Mouse (Mus musculus) embryonic fibroblast, embryonic 13.5 days (primary cell): ENCODE measurements around the gene St6galnac5. TPM values are rescaled to one million over a fixed set of nuclear protein-coding genes. Genes with fewer than 3 reads are reported as not detected.

Source experiments
- H3K27ac ChIP-seq: 2 replicates; pipeline ENCODE4 v1.5.1; 2012; ENCODE audit warnings: low read length, control low read depth, inconsistent platforms; ENCODE audit not compliant: insufficient read depth
- H3K4me1 ChIP-seq: 2 replicates; pipeline ENCODE4 v1.6.1; 2011; ENCODE audit warnings: low read length; ENCODE audit not compliant: control insufficient read depth, insufficient read depth
- H3K4me3 ChIP-seq: 2 replicates; pipeline ENCODE4 v1.5.1; 2011; ENCODE audit warnings: mild to moderate bottlenecking, control low read depth, low read length; ENCODE audit not compliant: insufficient read depth
- CTCF ChIP-seq: IDR thresholded peaks from 2 replicates; pipeline ENCODE4 v1.5.1; 2011; ENCODE audit warnings: mild to moderate bottlenecking, control low read depth, low read length, moderate library complexity, borderline replicate concordance; ENCODE audit not compliant: insufficient read depth
- POLR2A ChIP-seq: IDR thresholded peaks from 2 replicates; pipeline ENCODE4 v1.6.1; 2011; ENCODE audit warnings: low read depth, mild to moderate bottlenecking, control low read depth, low read length, moderate library complexity
- polyA plus RNA-seq: library from polyadenylated mRNA; stranded (reverse); fragments of >200 nt; gene quantifications from 2 replicates; pipeline ENCODE4 v1.2.4, GENCODE M21; 2011; ENCODE audit warnings: low read depth; ENCODE audit not compliant: missing spikeins, insufficient read length

St6galnac5 gene
- polyA plus RNA-seq, 1 experiment: 0.12 TPM

DNA sequence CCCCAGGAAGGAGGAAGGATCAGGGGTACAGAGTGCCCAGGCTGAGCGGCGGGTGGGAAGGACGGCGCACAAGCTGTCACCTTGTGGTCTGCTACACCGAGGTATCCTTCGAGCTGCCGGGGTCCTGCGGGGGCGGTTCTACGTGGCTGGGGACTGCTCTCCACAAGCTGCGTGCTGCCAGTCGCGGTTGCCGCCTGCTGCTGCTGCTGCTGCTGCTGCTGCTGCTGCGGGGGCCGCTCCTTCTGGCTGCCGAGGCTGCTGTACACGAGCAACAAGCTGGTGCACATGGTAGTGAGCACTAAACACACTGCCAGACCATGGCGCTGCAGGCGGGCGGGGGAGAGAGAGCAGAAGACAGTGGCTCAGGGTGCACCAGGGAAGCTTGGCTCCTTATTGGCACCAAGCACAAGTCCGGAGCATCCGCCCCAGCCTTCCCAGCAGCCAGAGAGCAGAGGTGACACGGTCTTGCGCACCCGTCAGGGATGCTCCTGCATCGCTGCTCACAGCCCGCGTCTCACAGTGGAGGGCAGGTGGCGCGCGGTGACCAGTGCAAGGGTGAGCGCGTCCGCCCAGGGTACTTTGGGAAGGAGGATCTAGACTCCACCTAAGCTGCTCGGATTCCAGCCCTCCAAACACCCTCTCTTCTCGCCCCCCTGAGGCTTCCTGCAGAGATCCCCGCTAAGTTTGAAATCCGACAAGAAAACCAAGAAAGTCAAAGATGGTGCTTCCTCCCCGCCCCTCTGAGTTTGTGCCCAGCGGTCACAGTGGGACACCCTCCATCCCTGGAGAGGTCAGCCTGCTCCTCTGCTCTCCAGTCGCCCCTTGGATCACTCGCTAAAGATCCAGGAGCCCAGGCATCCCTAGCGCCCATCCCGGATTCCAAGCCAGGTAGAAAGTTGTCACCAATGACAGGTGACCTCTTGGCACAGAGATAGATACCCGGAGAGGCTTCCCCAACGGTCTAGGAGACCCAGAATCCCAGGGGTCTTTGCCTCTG, 770 bp downstream of the St6galnac5 start:
- Histone ChIP-seq H3K4me1 (no peaks in the 10 kb centered on the region), H3K4me3 (peak overlapping the region; percentile 29), H3K27ac (no peak overlapping the region)
- TF ChIP-seq POLR2A (no peak), CTCF (no peak)

DNA sequence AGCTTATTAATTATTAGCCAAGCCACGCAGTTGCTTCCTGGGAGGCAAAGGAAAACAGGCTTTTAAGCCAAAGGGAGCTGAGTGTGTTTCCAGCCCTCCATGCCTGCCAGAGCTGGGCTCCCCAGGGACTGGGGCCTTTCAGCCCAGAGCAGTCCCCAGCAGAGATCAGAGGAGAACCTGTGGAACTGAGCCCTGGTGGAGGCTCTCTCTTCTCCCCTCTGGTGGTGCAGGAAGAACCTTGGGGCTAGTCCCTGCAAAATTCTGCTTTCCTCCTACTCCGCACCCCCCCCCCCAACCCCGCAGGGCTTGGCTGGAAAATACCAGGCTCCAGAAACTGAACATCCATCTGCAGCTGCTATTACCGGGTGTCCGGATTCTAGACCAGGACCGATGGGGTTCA, 1.6 kb downstream of the St6galnac5 start:
- TF ChIP-seq POLR2A (no peak), CTCF (no peak)
- Histone ChIP-seq H3K27ac (no peak overlapping the region), H3K4me1 (no peaks in the 10 kb centered on the region), H3K4me3 (no peak overlapping the region)

DNA sequence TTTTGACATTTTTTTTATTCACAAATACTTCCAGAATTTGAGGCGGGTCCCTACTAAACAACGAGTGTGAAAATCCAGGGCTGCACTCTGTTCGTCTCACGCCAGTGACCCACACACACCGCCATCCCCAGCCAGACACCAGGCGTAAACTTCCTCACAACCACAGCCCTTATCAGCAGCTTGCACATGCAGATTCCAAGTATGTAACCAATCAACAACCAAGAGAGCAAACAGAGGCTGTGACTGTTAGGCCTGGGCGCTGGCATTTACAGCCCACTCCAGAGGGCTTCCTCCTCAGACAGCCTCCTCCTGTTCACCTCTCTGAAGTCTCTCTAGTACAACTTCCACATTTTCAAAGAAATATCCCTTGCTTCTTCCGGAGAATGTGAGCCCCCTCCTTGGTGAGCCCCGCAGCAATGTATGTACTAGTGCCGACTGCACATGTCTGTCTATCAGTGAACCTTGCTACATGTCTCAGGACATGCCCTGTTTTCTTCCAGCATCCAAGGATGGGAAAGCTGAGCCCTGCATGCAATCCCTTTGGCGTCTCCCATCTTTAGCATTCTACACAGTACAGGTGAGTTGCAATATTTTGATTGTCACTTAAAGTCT, 2.5 kb downstream of the St6galnac5 start:
- TF ChIP-seq POLR2A (no peak), CTCF (no peak)
- Histone ChIP-seq H3K4me3 (no peak overlapping the region), H3K27ac (no peak overlapping the region), H3K4me1 (no peaks in the 10 kb centered on the region)

DNA sequence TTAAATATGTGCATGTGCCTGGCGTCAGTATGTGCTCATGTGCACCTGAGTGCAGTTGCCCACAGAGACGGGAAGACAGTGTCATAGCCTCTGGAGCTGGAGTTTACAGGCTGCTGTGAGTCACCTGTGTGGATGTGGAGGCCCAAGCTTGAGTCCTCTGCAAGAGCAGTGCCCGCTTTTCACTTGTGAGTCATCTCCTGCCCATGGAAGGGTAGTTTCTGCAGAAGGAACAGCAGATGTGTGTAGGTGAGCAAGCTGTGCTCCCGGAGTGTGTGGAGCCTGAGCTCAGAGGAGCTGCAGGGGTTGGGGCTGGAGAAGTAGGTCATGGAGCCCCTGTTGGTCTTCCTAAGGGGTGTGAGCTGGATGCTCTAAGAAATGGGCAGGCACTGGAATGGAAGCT, 10.7 kb downstream of the St6galnac5 start:
- Histone ChIP-seq H3K27ac (no peak overlapping the region), H3K4me3 (no peak overlapping the region), H3K4me1 (no peaks in the 10 kb centered on the region)
- no peak for TF ChIP-seq CTCF
- no peak for TF ChIP-seq POLR2A

DNA sequence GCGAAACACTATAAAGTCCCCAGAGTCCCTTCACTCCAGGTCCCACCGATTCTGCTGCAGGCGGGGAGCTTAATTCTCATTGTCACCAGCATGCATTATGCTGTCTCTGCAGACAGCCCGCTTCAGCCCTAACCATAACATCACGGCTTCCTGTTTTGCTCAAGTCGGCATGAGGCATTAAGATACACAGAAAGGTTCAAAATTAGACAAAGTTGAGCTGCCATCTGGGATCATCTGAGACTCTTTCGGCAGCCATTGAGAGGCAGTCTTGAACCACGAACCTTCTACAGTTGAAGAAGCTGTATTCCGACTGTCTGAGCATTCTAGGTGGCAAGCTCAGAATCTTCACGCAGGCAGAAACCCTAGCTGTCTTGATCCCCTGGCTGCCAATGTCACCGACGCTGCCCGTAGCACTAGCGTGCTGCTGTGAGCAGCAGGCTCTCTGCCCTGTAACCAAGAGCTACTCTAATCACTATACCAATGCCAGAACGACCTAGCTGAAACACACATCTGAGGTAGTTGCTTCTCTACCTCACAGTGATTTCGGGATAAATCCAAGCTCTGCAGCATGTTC, 12.2 kb downstream of the St6galnac5 start:
- Histone ChIP-seq H3K4me1 (no peaks in the 10 kb centered on the region), H3K27ac (no peak overlapping the region), H3K4me3 (no peak overlapping the region)
- TF ChIP-seq CTCF (no peak), POLR2A (no peak)

DNA sequence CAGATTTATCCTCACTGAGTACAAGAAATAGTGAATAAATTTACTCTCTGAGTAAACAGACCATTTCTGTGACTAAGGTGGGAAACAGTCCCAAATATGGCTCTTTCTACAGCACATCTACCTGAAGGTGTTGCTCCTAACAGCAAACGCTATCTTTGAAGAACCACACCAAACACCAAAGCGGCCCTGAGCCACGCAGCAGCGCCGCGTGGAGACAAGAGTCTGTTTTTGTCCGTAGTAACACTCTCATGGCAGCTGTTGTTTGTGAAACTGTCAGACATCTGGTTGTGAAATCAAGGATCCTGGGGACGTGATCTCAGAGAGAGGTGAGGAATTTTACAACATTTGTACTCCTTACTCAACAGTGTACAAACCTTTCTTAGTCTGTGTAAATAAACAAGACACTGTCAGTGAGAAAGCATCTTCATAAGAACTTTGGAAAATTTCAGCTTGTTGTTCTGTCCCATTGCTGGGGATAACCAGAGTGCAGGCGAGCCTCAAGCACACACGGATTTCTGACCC, 20.1 kb downstream of the St6galnac5 start:
- H3K4me1 ChIP-seq: no peaks in the 10 kb centered on the region
- TF ChIP-seq POLR2A: no peak
- TF ChIP-seq CTCF: no peak
- no peak overlapping the region for H3K4me3 ChIP-seq
- H3K27ac ChIP-seq: no peak overlapping the region

DNA sequence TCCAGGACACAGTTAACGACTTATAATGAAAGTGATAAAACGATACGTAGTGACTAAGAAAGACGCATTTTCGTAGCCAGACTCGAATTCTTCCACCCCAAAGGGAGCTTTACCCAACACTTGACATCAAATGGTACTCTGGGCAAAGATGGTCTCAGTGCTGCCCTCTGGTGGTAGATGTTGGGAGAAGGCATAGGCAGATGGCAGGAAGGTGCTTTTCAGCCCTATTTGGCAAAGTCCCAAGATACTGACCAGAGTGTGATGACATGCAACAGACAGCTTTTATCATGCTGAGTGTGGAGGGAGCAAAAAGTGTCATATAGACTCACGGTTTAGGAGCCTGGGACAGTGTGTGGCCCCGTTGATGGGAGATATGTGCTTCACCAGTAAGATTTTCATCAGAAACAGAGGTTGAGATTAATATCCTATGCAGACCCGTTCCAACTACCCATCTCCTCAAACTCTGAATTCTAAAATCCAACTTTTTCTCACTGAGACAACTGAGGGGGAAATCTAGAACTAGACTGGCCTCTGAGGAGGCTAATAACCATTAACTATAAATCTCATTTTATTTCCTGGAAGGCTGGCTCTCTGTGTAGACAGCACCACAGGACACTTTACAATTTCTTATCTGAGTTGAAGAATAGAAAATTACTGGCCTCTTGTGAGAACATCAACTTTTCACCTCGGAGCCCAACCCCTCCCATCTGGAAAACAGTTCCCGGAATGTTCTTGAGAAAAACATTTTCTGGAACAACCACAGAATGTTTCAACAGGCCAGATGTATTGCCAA, 23.5 kb downstream of the St6galnac5 start:
- H3K4me1 ChIP-seq: no peaks in the 10 kb centered on the region
- no peak overlapping the region for H3K27ac ChIP-seq
- TF ChIP-seq CTCF (peak; percentile 38; the same call in 1 of the 2 replicates), POLR2A (no peak)
- no peak overlapping the region for H3K4me3 ChIP-seq

DNA sequence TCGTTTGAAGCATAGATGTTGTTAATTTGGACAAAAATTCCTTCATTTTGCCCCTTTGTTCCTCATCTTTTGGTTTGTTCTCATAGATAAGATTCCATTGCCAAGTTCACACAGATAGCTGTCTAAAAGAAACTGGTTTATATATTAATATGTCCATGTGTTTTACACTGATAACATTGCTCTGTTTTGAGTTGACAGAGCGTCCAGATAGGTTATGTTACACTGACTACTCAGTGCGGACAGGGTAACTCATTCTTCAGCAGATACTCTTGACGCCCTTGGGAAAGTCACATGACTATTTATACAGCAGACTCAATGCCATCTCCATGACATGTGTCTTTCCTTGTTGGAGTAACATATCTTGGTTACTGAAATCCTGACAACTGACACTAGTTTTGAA, 25.3 kb downstream of the St6galnac5 start:
- TF ChIP-seq POLR2A (no peak), CTCF (no peak)
- Histone ChIP-seq H3K4me3 (no peak overlapping the region), H3K27ac (no peak overlapping the region), H3K4me1 (no peaks in the 10 kb centered on the region)

DNA sequence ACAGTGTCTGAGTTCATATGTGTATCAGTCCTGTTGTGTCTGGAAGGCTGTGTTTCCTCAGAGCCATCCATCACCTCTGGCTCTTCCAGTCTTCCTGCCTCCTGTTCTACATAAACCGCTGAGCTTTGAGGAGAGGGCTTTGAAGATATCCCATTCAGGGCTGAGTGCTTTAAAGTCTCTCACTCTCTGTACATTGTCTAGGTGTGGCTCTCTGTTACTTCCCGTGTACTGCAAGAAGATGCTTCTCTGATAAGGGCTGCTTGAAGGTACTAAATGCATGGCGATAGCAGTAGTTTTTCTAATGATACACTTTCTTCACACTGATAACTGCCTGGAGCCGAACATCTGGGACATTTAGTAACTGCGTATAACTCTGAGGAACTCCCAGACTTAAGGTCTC, 26.0 kb downstream of the St6galnac5 start:
- H3K27ac ChIP-seq: no peak overlapping the region
- H3K4me1 ChIP-seq: no peaks in the 10 kb centered on the region
- no peak overlapping the region for H3K4me3 ChIP-seq
- TF ChIP-seq POLR2A (no peak), CTCF (no peak)
